Mouse (Mus musculus): ENCODE measurements around the gene Nrn1.

The Nrn1 gene

DNA sequence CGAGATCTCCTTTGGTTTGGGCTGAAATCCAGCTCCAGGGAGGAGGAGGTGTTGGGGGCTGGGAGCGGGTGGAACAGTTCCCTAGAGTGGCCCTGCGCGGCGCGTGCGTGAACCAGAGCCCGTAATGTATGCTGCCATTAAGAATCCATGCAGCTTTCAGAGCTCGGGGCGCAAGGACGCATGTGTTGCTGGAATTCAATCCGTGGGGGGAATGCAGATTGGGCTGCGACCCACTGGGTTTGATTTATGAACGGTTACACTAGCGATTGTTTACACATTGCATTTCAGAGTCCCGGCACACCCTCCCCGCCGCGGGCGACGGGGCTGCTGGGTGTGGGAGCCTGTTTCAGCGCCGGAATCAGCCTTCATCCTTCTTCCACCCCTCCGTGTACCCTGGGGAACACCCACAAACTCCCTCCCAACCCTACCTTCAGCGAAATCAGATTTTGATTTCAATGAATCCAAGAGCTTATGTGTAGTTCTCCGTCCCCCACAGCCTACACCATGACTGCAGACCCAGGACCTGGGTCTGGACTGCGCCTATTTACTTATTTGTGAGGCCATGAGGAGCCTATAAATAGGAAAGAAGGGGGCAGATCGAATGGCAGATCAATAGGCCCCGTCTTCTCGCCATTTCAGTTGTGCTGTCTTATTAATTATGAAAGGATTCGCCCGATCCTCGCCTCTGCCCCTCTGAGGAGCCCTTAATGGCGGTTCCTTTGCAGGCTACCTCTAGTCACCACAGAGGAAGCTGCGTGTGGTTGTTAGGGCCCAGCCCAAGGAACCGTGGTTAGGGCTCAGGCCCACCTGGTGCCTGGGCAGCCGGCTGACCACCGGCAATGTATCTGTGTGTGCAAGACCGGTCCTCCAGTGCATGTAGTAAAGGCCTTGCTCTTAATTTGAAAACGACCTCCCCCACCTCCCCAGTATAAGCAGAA is 10.1 kb downstream of the Nrn1 start:
- DNase-seq = no peak

DNA sequence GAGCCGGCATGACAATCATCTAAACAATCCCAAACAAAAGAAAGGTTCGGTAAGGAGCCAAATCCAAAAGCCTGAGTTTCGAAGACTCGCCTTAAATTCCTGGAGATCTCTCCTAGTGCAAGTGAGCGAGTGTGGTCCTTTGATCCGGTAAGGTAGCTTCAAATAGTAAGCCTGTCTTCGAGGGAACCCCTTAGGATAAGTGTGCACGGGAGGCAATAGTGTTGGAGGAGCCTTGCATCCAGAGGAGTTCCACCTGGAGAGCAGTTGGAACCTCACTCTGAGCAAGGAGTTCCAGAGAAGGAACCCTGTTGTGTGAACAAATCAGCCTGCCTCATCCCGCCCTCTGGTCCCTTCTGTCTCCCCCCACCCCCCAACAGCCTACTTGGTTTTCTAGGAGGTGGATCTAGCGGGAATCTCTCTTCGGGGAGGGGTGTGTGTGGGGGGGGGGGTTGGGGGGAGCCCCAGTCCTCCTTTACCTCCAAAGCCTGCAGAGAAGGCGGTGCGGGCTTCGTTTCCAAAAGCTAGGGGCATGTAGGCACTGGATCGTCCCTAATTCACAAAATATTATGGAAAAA is 11.1 kb downstream of the Nrn1 start:
- DNase-seq = no peak

DNA sequence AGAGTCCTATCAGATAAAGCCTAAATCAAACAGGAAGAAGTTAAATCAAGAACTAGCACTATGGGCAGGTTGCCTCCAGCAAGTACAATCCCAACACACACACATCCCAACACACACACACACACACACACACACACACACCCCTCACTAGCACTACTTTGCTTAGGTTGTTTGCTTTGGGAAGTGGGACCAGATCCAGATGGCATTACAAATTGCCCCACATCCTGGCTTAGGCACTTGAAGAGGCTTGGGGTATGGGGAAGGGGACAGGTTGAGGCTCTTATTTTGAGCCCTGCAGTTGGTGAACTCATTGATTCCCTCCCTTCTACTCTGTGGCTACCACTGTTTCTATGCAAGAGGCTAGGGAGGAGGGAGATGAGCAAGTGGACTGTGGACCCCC is 12.6 kb downstream of the Nrn1 start:
- DNase-seq = no peak

DNA sequence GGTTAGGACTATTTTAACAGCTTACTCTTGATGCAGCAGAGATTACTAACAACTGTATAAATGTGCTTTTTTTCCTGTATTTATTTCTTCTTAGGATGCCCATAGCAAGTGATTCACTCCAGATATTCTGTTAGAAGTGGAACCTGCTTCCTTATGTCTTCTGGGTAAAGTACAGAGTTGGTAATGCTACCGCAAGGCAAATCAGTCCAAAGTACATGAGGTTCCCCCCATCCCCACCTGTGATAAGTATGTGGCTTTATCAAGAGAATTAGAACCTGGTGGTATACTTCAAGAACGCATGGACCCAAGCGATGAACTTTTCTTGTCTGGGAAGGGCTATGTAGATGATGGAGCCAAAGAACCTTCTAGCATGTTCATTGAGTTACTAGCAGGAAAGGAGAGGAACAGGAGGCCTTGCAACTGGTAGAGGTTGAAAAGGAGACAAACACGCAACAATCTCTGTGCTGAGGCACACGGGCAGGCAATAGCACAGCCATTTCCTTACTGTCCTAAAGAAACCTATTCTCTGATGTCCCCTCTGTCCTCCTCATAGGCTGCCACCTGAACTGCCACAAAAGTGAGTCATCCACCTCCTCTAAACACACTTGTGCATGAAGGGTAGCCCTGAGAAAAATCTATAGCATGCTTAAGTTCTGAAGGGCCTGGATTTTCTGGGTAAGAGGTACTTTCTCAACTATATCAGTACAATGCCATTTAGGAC is 14.5 kb downstream of the Nrn1 start:
- no peak for DNase-seq

DNA sequence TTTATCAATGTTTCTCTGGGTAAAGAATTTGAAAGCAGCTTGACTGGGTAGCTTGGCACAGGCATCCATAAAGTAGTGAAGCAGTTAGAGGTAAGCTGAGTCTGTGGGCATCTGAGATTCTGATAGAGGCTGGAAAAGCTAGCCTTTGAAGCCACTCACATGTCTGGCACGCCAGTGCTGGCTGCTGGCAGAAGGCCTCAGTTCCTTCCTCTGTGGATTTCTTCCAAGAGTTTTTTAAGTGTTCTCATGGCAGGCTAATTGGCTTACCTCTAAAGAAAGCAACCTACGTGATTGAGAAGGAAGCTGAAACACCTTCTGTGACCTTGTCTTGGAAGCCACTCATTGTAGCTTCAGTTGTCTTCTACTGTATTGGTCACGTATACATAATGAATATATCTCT is 17.6 kb downstream of the Nrn1 start:
- DNase-seq = no peak

DNA sequence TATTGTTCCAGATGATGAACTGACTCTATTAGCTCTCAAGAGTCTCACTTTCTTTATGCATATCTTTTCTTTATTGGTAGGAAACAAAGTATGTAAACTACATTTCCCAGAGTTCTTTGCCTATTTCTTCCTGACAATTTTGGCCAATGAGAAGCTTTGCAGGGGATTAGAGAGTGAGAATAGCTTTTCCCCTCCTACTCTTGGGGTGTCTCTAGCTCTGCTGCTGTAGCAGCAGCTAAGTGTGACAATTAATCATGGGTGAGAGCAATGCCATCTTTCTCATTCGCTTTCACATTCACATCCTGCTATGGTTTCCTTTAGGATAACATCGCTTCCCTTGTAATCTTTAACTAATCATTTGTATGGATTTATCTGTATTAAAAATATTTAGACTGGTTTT is 18.2 kb downstream of the Nrn1 start:
- DNase-seq = no peak

DNA sequence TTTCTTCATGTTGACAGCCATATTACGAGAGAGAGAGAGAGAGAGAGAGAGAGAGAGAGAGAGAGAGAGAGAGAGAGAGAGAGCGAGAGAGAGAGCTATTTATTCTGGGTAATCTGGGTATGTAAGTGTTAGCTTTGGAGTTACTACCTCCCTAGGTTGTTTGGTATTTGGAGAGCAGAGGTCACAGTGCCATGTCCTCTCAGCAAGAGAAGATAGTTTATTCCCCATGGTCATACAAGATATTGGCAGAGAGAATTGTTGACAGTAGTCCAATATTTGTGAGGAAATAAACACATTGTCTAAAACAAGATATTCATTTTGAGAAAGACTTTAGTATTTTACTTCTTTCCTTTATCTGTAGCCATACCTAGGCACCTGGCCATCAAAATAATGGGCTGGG is 20.8 kb downstream of the Nrn1 start:
- no peak for DNase-seq

DNA sequence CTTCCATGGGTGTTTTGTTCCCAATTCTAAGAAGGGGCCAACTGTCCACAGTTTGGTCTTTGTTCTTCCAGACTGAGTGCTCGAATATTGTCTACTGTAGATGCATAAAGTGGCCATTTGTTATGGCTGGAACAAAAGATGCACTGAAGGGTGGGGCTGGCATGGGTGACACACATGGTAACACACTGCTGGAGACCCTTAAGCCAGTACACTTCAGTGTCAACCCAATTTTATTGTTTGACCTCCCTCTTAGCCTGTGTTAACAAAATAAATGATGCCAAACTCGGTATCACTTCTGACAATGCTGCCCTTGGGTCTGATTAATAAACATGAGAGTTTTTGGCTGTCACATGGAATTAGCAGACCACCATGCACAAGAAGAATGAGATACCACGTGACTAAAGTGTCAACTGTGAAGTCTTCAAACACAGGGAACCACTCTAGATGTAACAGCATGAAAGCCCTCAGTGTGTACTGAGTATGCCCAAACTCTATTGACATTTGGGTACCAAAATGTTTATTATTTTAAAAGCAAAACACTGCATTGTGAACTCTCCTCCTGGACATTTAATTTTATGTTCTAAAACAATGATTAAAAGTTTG is 27.7 kb downstream of the Nrn1 start:
- DNase-seq = no peak

DNA sequence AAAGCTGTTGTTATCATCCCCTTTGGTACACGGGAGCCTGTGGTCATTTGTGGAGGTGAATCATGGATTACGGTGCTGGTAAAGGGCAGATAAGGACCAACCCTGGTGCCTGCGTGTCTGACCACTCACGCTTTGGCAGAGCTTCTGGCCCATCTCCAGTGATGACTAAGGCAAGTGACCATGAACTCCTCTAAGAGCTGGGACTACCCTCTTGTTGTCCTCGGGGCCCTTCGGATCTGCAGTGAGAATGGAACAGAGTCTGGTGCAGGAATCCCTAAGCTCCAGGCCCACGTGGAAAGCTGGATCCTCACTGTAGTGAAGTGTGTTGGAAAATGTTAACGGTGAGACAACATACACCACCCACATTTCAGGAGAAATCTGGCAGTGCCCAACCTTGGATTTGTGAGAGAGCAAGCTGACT is 38.6 kb downstream of the Nrn1 start:
- DNase-seq = no peak

DNA sequence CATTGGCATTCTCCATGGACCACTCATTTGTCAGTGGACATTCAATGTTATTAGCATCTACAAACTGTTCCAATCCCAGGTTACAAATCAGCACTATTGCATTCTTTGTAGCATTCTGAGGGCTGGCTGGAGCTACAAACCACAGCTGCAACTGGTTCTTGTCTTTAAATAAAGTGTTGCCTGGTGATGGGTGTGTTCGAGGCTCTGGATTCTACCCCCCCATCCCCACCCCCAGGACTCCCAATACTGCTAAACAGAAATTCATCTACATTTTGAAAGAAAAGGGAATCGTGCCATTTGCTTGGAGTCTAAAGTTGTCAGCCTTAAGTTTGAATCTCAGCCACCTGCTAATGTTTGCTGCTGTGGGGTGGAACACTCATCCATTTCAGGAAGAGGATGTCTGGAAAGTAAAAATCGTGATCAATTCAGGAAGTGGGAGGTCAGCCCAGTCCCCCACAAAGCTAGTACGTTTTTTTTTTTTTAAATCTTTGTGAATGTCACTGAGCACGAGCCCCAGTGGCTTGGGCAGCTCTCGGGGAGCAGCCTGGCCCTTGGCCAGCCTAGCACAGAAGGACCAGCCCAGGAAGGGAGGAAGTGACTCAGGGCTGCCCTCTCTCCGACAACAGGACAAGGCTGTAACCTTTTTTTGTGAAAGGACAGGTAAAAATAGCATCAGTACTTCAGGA is 39.3 kb downstream of the Nrn1 start:
- no peak for DNase-seq

DNA sequence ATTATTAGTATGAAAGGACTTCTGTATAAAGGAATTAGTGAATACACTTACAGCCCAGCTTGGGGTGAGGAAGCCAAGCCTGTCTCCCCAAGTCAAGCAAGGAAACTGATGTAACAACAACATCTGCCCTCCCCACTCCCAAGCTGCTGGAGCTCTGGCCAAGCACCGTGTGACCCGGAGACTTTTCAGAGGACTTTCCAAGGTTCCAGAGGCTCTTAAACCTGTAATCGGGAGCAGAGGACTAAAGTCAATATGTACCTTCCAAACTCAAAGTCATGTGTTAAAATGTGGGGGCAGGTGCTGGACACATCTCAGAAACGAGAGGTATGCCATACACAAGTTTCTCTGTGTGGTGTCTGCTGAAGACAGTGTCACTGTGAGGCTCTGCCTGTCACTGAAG is 51.4 kb downstream of the Nrn1 start:
- no peak for DNase-seq

DNA sequence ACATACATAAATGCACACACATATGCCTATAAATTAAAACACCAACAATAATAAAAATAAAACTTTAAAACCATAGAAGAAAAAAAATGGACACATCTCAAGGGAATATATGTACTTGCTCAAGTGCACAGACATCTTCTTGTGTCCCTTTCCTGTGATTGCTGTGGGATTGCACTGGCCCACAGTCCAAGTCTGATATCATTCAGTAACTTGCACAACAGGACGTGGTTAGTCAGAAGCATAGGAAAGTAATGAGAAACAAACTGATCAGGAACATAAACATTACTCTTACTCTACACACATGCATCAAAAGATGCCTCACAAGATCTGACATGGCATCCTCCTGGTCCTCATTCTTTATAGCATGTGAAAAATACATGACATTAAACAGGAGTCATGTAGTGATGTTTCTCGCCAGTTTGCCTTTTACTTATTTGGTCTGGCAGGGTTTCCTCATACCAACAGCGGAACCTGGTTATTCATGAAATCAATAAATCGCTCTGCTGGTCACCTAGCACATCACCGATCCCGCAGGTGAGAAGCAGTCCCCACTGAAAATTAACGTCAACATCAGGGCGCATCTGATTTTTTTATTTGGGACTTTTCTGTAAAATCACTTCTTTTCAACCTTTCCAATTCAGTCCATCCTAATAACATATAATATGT is 54.1 kb downstream of the Nrn1 start:
- no peak for DNase-seq

DNA sequence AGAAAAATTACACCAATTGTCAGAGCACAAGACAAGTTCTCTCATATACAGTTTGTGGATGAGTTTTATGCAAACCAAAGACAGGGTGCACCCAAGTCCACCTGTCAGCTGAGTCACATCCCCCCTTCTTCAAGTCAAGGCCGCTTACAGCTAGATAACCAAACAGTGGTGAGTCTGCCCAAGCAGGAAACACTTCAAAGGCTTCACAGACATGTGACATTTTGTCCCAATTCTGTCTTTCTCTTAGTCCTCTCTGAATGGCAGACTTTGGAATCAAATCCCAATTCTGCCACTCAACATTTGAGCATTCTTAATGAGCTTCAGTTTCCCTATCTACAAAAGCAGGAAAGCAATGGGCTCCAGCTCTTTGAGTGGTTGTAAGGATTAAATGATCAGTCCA is 55.6 kb downstream of the Nrn1 start:
- no peak for DNase-seq
